Mouse (Mus musculus) retina, postnatal 7 days (tissue): ENCODE measurements around the gene Rbm45.

ENCODE experiments used
- DNase-seq: peaks from one replicate; pipeline ENCODE4 v3.0.0-alpha.2; 2012; ENCODE audit warnings: low read depth, low spot score

The Rbm45 gene

DNA sequence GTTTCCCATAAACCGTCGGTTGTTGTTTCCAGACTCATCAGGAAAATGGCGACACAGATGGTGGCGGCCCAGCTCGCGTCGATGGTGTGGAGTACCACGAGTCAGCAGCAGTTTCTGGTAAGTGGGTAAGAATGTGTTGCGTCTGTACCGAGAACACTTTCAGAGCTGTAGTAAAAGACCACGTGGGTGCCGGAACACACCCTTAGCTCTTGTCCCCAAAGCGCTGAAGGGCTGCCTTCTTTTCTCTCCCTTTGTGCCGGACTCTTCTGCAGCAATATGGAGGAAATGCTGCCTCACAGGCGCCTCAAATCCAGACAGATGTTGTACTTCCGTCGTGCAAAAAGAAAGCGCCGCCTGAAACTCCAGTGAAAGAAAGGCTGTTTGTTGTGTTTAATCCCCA is 8.9 kb downstream of the Rbm45 start:
- DNase-seq: no peak

DNA sequence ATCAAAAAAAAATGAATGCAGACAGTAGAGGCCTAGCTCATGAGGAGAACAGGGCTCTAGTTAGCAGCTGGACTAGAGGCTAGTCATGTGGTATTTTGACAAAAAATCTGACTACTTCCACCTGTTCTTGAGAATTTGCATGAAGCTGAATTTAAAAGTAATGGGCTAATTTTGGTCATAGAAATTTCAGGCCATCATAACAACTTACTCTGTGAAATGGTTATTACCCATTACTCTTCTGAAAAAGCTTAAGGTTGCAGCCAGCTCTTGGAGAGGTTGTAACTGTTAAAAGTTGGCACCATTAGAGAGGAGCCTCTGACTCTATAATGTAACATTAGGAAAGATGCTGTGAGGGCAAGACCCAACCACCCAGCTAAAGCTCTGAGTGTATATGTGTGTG is 16.7 kb downstream of the Rbm45 start:
- DNase-seq: no peak

DNA sequence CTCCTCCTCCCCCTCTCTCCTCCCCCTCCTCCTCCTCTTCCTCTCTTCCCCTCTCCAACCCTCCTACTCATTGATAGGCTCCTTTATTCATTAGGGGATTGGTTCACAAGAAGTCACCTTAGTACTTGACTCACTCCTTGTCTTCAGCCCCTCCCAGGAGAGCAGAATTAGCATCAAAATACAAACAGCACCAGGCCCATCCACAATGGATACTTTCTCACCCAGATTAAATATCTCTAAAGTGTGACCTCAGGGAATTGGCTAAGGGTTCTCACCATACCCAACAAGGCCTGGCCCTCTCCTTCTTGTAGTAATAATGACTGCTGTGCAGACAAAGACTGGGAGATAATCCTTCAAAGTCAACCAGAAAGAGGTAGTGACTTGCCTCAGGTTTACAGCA is 30.4 kb downstream of the Rbm45 start:
- DNase-seq: no peak

DNA sequence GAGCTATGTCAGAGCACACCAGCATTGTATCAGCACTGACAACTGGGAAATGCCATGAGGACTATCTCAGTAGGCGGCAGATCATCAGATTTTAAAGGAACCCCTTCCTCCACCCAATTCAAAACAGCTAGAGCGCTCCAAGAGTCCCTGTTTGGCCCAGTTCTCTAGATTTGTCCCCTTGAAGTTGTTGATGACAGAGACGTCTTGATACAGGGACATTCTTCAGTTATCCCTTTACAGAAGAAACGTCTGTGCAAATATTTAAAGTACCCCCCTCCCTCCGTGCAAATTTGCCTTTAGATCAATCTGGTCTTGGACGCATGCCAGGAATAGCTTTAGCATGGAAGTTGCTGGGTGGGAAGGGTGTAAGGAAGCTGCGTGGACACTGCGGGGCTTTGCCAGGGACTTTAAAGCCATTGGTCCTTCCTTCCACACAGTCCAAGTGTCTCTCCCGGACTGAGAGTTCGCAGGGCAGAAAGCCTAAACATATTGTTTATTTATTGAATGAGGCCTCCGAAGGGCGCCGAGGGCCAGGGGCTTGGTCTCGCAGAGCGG is 35.9 kb downstream of the Rbm45 start:
- no peak for DNase-seq

DNA sequence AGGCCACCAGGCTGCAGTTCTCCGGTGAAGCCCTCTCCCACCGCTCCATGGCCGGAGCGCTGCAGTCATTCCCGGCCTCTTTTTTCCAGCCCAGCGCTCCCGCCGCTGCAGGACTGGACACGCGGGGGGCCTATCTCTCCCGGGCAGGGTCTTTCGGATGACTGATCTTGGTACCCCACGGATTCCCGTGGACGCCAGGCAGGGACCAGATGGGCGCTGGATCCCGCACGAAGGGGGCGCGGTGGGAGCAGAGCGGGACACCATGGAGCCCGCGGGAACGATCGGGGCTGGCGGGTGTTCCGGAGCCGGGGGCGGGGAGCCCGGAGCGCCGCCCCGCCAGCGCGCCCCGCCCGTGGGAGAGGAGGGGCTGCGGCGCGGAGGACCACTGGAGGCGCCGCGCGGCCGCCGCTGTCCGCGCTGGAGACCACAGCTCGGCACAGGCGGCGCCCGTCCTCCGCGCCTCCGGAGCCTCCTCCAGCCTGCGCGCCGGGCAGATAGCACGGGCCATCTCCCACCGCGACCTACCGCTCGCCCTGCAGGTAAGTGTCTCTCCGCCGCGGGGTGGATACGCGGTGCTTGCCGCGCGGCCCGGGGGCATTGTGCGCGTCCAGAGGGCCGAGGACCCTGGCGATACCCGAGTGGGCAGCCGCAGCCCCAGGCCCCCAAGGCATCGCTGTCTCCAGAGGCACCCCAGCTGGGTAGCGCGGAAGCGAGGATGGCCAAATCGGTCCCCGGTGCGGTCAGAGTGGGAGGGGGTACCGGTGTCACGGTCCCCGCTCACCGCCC is 36.6 kb downstream of the Rbm45 start, which contains the start of gene Osbpl6:
TSS of gene Osbpl6 (plus strand) at position 358 of the 786 bp plus-strand sequence.
- DNase-seq: peak; percentile 53

DNA sequence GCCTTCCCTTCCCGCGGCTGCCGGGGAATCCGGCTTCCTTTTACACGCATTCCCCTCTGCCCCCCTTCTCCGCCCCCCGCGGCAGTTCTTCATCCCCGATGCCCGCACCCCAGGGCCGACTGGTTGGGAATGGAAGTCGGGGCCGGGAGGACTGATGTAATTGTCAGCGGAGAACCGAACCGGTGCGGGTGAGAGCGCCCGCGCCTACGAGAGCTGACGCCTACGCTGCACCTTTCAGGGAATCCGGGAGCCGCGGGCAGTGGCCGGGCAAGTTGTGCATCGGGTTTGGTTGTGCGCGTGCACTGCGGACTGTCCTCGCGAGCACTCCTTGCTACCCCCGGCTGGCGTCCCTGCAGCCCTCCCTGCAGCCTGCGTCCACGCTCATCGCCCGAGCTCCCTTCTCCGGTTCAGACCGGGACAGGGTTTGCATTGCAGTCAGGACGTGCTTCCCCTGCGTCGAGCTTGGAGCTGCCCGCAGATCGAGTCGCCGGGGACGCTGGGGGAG is 37.2 kb downstream of the Rbm45 start:
- peak; percentile 35 for DNase-seq

DNA sequence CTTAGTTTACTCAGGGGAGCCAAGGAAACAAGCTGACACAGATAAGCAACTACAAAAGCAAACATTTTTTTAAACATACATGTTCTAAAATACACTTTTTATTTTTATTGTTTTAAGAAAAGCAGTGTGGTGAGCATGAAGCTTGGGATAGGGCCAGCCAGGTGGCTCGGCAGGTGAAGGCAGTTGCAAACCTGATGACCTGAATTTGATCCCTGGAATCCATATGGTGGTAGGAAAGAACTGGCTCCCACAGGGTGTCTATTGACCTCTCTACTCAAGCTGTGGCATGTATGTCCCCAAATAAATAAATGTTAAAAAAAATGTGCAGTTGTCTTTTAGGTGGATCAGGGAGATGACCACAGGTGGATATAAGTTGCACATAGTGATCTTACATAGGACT is 39.7 kb downstream of the Rbm45 start:
- no peak for DNase-seq

DNA sequence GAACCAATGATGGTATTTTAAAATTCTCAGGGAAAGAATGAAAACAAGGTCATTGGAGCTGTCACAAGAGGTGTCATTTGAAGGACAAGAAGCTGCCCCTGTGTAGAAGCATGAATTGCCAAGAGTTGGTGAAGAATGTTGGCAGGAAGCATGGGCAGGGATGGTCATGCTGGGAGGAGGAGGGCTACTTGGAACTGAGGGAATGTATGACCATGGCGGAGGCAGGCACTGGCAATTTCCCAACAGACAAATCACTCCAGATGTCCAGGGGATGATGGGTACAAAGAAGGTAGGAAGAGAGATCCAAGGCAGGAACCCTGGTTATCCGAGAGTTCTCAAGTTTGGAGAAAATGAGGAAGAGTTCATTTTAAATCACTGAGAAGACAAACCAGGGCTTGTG is 40.2 kb downstream of the Rbm45 start:
- no peak for DNase-seq

DNA sequence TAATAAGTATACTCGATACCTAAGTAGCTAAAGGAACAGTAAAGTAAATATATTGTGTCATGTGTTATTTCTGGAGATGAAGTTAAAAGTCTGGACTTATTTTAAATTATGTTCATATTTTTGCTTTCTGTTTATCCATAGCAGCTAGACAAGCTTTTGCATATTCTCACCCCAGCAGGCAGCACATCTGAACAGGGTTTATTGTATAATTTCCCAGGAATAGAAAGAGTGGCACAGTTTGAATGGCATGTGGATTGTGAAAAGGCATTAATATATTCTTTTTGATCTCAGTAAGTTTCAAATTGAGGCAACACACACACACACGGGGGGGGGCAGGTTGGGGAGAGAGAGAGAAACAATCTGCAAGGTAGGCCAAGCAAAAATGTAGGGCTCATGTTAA is 43.1 kb downstream of the Rbm45 start:
- no peak for DNase-seq

DNA sequence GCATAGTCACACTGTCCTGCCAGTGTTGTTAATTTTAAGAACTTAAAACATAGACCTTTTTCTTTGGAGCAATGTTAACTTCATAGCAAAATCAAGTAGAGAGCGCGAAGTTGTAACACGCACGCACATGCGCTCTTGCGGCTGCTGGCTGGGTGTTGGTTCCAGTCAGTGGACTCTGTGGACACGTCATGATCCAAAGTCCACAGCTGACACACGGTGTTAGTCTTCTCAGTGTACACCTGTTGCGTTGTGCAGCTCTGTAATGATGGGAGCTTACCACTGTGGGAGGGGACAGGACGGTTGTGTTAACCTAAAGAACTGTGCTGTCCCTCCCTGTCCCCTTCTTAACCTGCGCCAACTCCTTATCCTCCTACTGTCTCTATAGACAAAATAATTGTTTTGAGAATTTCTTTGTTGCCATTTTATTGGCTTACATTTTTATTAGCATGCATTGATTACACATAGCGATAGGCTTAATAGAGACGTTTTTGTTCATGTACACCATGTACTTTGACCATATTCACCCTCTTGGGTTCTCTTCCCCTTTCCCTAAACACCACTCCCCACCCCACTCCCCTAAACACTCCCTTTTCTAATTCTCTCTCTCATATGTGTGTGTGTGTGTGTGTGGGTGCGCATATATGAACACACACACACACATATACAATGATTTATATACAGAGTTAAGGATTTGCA is 47.8 kb downstream of the Rbm45 start:
- no peak for DNase-seq

DNA sequence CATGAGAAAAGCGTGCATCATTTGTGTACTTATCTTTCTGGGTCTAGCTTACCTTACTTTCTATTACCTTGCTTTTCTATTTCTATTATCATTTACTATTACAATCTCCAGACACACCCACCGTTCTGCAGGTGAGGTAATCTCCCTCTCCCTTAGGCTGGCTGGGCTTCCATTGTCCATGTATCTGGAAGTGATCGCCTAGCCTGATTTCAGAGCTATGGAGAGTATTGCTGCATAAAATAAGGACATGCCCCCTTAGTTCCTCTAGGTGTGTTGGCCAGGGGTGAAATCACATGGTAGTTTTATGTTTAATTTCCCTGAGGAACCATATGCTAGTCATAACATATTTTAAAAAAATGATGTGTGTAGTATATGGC is 48.3 kb downstream of the Rbm45 start:
- DNase-seq: no peak

DNA sequence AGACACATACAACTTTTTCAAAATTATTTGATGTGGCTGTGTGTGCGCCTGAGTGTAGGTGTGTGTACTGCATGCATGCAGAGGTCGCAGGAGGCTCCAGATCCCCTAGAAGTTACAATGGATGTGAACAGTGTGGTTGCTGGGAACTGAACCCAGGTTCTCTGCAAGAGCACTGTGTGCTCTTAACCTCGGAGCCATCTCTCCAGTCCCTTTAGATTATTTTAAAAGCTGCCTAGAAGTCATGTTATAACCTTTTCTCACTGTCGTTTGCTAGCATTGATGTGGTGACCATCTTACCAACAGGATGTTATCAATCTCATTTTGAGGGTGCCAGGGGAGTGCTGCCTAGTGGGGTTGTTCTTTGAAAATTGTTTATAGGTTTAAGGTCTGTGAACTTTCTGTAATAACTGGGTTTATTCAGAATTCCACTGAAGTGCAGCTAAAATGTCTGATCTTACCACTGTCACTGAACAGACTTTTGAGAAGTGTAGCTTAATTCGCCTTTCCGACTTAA is 51.7 kb downstream of the Rbm45 start:
- no peak for DNase-seq

DNA sequence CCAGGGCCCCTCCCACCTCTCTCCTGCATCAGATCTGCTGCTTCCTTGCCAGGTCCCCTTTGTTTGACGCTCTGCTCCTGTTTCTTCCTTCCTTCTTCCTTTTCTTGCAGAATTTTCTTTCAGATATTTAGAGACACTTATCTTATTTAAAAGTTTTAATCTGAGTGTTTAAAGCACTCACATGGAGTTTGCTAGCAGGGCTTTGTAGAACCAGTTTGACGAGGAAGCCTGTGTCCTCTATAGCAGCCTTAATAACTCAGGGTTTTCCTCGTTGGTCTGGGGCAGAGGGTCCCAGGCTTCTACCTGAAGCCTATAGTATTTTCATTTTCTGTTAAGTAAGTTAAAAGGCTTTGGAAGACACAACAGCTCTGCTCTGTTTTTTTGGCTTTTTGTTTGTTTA is 57.0 kb downstream of the Rbm45 start:
- DNase-seq: no peak

DNA sequence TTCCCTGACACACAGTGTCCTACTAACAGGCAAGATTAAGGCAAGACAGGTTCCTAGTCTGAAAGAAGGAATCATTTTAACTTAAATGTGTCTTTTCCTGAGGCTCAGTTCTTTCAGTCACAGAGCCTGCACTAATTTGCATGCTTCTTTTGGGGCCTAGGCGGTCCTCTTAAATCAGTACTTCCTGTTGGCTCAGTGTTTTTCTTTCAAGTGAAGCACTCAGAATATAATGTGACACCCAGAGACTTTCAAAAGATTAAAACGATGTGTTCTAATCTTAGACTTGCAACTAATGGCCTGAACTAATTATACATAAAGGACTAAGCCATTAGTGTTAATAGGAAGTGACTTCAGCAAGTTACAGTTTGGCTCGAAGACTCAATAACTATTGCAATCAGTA is 59.5 kb downstream of the Rbm45 start:
- no peak for DNase-seq

DNA sequence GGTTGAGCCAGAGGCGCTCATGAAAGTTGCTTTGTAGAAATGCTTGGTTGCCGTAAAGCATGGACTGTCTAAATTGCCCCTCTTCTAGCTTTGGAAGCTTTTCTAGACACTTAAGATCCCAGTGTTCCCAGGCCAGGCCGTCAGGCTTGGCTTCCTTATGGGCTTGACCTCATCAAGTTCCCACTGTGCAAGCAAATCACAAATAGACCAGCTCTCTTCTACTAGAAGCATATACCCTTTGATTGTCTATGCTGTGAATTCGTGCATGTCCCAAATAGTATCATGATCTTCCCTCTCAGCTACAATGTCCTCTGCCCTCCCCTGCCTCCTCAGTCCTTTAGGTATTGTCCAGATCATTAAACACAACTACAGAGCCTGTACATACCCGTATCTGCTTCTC is 60.1 kb downstream of the Rbm45 start:
- DNase-seq: no peak

DNA sequence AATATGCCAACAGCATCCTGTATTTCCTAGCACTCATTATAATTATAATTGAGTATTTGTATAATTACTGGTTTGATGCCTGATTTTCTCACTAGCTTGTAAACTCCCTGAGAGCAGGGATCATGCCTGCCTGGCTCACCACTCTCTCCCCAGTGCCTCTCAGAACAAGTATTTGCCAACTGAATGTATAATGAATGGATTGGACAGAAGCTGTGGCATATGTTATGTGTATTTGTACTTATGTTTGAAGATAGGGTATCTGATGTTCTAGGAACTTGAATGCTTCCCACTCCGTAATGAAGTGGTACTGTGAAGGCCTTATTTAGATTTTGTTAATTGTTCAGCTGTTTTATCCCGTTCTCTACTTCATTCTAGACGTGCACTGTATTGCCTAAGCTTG is 60.8 kb downstream of the Rbm45 start:
- no peak for DNase-seq
